Mouse (Mus musculus) testis, adult 2 months (tissue): ENCODE measurements at regions not wholly inside any gene's neighbourhood (a gene's known extent, or its start where the extent isn't known, plus 50 kb on each side); places are given as distances from the start of the nearest gene placed in this dataset.
A peak's percentile ranks its signal among the peaks of the same experiment; 100 is the strongest.
"Not testable (repeated sequence)": the region's sequence is repeated elsewhere in the genome, so short reads cannot be mapped to it uniquely, and the experiment has no call there.

ENCODE experiments used
- H3K27ac ChIP-seq: fragments of 200-500 bp; 2 replicates; pipeline ENCODE4 v1.5.1; 2012; ENCODE audit warnings: low read depth, low read length; ENCODE audit not compliant: control insufficient read depth, insufficient read depth
- H3K27me3 ChIP-seq: fragments of 200-500 bp; 2 replicates; pipeline ENCODE4 v1.6.1; 2012; ENCODE audit warnings: mild to moderate bottlenecking, low read length, moderate library complexity; ENCODE audit not compliant: control insufficient read depth, insufficient read depth
- H3K36me3 ChIP-seq: fragments of 200-500 bp; 2 replicates; pipeline ENCODE4 v1.6.1; 2012; ENCODE audit warnings: mild to moderate bottlenecking, low read length; ENCODE audit not compliant: control insufficient read depth, insufficient read depth
- H3K4me1 ChIP-seq: fragments of 200-500 bp; 2 replicates; pipeline ENCODE4 v1.6.1; 2012; ENCODE audit warnings: low read length; ENCODE audit not compliant: control insufficient read depth, insufficient read depth
- H3K4me3 ChIP-seq: fragments of 200-500 bp; 2 replicates; pipeline ENCODE4 v1.5.1; 2012; ENCODE audit warnings: low read depth, mild to moderate bottlenecking, low read length, moderate library complexity, mixed read lengths; ENCODE audit not compliant: control insufficient read depth
- CTCF ChIP-seq: fragments of 200-500 bp; IDR thresholded peaks from 2 replicates; pipeline ENCODE4 v1.5.1; 2012; ENCODE audit warnings: low read depth, mild to moderate bottlenecking, inconsistent platforms, low read length, moderate library complexity; ENCODE audit not compliant: control insufficient read depth, insufficient read depth, insufficient replicate concordance
- POLR2A ChIP-seq: fragments of 200-500 bp; IDR thresholded peaks from 2 replicates; pipeline ENCODE4 v1.6.1; 2012; ENCODE audit warnings: low read depth, mild to moderate bottlenecking, inconsistent platforms, low read length, moderate library complexity; ENCODE audit not compliant: control insufficient read depth

DNA sequence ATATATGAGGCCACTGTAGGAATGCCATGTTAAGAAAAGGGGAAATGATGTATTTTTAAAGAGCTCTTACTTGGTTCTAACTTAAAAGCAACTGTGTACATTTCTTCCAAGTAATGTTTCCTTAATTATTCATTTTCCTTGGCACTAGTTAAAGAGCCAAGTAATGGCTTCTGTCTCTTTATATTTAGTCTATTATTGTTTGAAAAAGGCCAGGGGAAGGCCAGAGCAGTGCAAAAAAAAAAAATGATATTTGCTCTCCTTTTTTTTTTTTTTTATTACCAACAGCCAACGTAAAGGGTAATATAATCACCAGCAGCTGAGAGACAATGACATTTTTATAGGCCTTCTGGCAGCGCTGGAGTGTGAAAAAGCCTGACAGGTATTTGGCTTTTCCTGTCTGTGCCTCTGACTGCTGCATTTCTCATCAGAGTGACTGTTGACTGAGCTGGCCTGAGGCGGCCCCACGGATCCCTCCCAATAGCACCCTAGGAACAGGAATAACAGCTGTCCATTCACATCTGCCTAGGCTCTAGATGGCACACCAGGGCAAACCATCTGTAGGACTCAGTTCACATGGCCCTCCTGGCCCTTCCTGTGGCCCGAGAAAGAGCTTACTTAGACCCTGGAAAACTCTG, 124.3 kb downstream of the Pmp22 start:
- Histone ChIP-seq H3K4me3 (no peak overlapping the region), H3K27ac (no peak overlapping the region), H3K36me3 (no peaks in the 10 kb centered on the region), H3K4me1 (no peaks in the 10 kb centered on the region), H3K27me3 (no peaks in the 10 kb centered on the region)
- TF ChIP-seq CTCF = no peak
- TF ChIP-seq POLR2A = no peak

DNA sequence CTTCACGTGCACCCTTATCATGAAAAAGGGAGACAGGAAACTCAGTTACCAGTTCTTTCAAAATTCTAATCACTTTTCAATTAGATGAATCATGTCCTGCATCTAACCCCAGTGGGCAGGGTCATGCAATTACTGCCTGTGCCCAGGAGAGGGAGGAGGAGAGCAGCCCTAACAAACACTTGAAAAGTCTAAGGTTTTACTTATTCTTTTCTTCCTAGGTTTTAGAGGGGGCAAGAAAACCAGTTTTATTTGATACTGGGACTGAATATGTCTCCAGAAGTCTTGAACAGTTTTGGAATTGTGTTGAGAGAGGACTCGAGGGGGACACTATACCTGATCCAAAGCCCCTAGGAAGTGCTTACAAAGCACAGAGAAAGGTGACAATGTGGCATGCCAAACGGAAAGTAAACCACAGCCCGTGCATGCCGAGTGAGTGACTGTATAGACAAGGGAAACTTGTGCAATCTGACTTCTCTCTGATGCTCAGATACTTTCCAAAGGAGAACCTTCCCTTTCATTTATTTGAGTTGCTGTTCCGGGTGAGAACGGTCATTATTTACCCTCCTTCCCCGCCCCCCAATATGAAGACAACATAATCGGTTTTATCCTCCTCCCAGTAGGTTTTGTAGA, 135.8 kb downstream of the Pmp22 start:
- Histone ChIP-seq H3K36me3 (no peaks in the 10 kb centered on the region), H3K27me3 (no peaks in the 10 kb centered on the region), H3K27ac (no peak overlapping the region), H3K4me3 (no peak overlapping the region), H3K4me1 (no peaks in the 10 kb centered on the region)
- TF ChIP-seq POLR2A (no peak), CTCF (peak; percentile 48; the same call in 1 of the 2 replicates)

DNA sequence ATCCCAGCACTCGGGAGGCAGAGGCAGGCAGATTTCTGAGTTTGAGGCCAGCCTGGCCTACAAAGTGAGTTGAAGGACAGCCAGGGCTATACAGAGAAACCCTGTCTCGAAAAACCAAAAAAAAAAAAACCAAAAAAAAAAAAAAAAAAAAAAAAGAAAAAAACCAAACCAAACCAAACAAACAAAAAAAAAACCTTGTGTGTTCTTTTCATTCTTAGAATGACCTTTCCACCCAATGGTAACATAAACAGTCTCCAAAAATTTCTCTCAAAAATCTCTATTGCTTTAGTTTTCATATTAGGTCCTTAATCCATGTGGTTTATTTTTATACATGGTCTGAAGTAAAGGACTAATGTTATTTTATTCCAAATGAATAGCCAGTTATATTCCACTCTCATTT, 137.5 kb downstream of the Pmp22 start:
- not testable (repeated sequence) for H3K27me3 ChIP-seq, H3K4me1 ChIP-seq

DNA sequence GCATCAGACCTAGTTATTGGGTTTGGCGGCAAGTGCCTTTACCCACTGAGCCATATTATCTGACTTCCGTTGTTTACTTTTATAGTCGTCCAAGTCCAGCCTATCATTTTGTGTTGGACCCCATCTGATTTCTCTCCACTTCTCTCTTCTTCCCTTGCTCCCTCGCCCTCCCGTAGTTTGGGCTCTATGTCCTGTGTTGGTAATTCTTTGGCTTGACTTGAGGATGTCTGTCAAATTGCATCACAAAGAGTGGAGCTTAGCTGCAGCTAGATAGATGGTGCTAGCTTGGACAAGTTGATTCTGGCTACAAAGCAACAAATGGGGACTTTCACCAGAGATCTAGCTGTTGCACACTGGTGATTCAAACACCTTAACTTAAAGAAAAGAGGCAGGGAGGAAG, 147.9 kb downstream of the Pmp22 start:
- TF ChIP-seq CTCF (no peak), POLR2A (no peak)
- H3K27me3 ChIP-seq = no peaks in the 10 kb centered on the region

More for the DNA sequence above, 137.5 kb downstream of the Pmp22 start:
- not testable (repeated sequence) for H3K4me3 ChIP-seq, H3K36me3 ChIP-seq, H3K27ac ChIP-seq

DNA sequence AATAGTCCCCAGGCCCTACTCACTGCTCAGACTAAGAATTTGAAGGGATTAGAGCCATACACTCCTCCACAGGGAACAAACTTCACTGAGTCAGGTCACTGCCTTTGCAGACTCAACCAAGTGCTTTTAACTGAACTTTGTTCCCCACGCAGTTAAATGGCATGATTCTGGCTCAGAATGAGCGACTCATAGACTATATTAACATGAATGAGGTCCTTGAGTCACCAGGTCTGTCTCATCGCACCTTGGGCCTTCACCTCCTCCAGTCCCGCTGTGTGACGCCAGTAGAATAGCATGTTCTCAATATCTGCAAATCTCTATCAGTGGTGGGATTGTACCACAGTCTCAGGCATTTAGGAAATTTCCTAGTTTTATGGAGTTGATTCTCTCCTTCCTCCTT, 153.1 kb downstream of the Pmp22 start:
- TF ChIP-seq POLR2A (no peak), CTCF (no peak)
- H3K4me1 ChIP-seq = no peaks in the 10 kb centered on the region
- H3K27me3 ChIP-seq = no peaks in the 10 kb centered on the region
- H3K27ac ChIP-seq = no peak overlapping the region
- no peak overlapping the region for H3K4me3 ChIP-seq
- no peaks in the 10 kb centered on the region for H3K36me3 ChIP-seq

More for the DNA sequence above, 147.9 kb downstream of the Pmp22 start:
- H3K4me1 ChIP-seq = no peaks in the 10 kb centered on the region
- H3K36me3 ChIP-seq = no peaks in the 10 kb centered on the region
- H3K27ac ChIP-seq = no peak overlapping the region
- no peak overlapping the region for H3K4me3 ChIP-seq

DNA sequence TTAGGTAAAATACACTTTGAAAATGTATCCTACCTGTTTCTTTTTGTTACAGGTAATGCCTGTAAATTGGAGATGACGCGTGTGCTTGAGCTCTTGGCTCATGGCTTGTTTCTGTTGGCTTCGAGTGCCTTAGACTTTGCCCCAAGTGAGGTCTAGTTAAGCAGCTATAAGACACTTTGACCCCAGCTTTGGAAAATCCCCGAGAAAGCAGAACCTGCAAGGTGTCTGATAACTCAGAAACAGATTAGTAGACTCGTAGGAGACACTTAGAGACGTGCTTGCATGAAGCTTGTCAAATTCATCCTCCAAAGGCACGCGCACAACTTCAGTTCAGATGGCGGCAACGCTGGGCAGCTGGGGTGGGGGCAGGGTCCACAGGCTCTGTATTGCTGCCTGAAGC, 153.8 kb downstream of the Pmp22 start:
- no peaks in the 10 kb centered on the region for H3K36me3 ChIP-seq
- H3K27ac ChIP-seq = no peak overlapping the region
- H3K4me3 ChIP-seq = no peak overlapping the region
- no peaks in the 10 kb centered on the region for H3K4me1 ChIP-seq
- no peaks in the 10 kb centered on the region for H3K27me3 ChIP-seq
- TF ChIP-seq POLR2A (no peak), CTCF (no peak)

DNA sequence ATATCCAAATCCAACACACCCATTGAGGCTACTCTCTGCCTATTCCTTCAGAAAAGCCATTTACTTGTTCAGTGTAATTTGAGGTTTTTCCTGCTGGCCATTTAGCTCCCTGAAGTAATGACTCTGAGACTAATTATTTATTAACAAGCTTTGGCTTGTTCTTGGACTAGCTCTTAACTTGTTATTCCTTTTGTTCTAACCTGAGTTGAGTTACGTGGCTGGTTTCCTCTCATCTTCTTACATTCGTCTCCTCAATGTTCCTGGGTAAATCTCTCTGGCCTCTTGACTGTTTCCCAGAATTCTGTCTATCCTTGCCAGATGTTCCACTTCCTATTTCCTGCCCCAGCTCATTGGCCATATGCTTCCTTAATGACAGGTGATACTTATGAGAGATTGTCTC, 157.2 kb downstream of the Pmp22 start:
- Histone ChIP-seq H3K4me3 (no peak overlapping the region), H3K27me3 (no peaks in the 10 kb centered on the region), H3K27ac (no peak overlapping the region), H3K4me1 (no peaks in the 10 kb centered on the region), H3K36me3 (no peaks in the 10 kb centered on the region)
- TF ChIP-seq CTCF (no peak), POLR2A (no peak)

DNA sequence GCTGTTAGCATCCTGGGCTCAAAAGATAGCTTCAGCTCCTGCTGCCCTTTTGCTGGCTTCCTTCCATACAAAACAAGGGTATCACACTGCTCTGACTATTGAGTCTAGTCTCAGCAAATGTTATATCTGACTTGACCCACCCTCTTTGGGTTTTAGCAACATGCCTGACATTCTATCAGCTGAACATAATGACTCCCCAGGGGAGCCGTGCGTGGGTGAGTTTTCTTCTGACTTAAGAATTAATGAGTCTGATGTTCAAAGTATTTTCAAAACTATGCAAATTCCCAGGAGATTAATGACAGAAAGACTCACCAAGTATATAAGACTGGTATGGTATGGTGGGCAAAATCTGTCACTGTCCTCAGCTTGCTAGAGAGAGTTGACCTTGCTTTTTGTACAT, 159.0 kb downstream of the Pmp22 start:
- no peaks in the 10 kb centered on the region for H3K36me3 ChIP-seq
- no peak for TF ChIP-seq CTCF
- no peak for TF ChIP-seq POLR2A

More for the DNA sequence above, 159.0 kb downstream of the Pmp22 start:
- no peaks in the 10 kb centered on the region for H3K27me3 ChIP-seq
- no peak overlapping the region for H3K27ac ChIP-seq
- H3K4me1 ChIP-seq = no peaks in the 10 kb centered on the region
- no peak overlapping the region for H3K4me3 ChIP-seq
